7 mouse cellular contexts compared by ENCODE assay signal in the genomic region with DNA sequence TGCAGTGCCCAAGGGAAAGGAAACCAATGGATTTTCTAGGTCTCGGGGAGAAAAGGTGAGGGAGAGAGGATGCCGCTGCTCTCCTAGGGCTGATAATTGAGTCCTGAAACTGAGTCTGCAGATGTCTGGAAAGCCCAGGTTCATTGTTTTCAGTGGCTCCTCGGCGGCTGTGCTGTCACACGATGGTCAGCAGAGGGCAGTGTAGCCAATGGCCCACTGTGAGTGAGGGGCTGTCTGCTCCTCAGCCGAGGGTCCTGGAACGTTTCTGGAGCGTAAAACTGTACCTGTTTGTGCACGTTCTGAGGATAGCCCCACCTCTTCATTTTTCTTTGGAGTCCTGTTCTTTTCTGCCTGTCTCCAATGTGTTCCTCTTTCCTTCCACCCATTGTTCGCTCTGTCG. TPM values are rescaled to one million over a fixed set of nuclear protein-coding genes. Genes with fewer than 3 reads are reported as not detected.
DNase-seq lines count a peak whose midpoint lies in the region; ATAC-seq and TF ChIP-seq lines count a peak whose summit lies in the region.

No protein-coding gene starts in this region.

- H3K4me2 ChIP-seq in hindbrain, embryonic 13.5 days, result no peak overlapping the region
- no peak overlapping the region for H3K4me2 ChIP-seq in neural tube, embryonic 15.5 days

- peak; percentile 53 for DNase-seq in hindbrain, embryonic 10.5 days (ENCODE audit: low spot score)
- peak; percentile 53 for DNase-seq in neural tube, embryonic 10.5 days (ENCODE audit: extremely low spot score, low spot score)
- DNase-seq in spleen, postnatal 4 days (ENCODE audit: low spot score in 2 of 2), result no peak

- no peaks in the 10 kb centered on the region for H3K4me1 ChIP-seq in hindbrain, embryonic 10.5 days (replicated peaks)
- peaks cover 8% of the 10 kb centered on the region; the same call in 1 of the 2 replicates for H3K4me1 ChIP-seq in hindbrain, embryonic 13.5 days (replicated peaks)
- H3K4me1 ChIP-seq in neural tube, embryonic 15.5 days, result peaks cover 9% of the 10 kb centered on the region
- H3K4me1 ChIP-seq in cortical plate, adult 2 months (ENCODE audit: control insufficient read depth, insufficient read depth, low read length), result no peaks in the 10 kb centered on the region
- H3K4me1 ChIP-seq in small intestine, adult 2 months (ENCODE audit: control insufficient read depth, insufficient read depth, insufficient read length, low read length), result no peaks in the 10 kb centered on the region

- peak; percentile 53; the same call in 1 of the 2 replicates for TF ChIP-seq CTCF in cortical plate, adult 2 months (IDR thresholded peaks at IDR 0.05; ENCODE audit: extremely low read depth, insufficient read depth, low read length)
- peak; percentile 42; the same call in 1 of the 2 replicates for TF ChIP-seq CTCF in small intestine, adult 2 months (IDR thresholded peaks at IDR 0.05; ENCODE audit: extremely low read depth, insufficient read length, insufficient replicate concordance, low read depth, low read length)

- H3K27ac ChIP-seq in hindbrain, embryonic 10.5 days, result no peak overlapping the region
- no peak overlapping the region for H3K27ac ChIP-seq in hindbrain, embryonic 13.5 days
- no peak overlapping the region for H3K27ac ChIP-seq in neural tube, embryonic 15.5 days (replicated peaks)
- no peak overlapping the region for H3K27ac ChIP-seq in cortical plate, adult 2 months (ENCODE audit: insufficient read depth, low read length)
- no peak overlapping the region for H3K27ac ChIP-seq in small intestine, adult 2 months (ENCODE audit: insufficient read depth, low read depth, low read length)

- H3K9me3 ChIP-seq in hindbrain, embryonic 10.5 days, result no peaks in the 10 kb centered on the region
- no peaks in the 10 kb centered on the region for H3K9me3 ChIP-seq in hindbrain, embryonic 13.5 days
- no peaks in the 10 kb centered on the region for H3K9me3 ChIP-seq in neural tube, embryonic 15.5 days (replicated peaks)

- H3K4me3 ChIP-seq in hindbrain, embryonic 10.5 days, result no peak overlapping the region
- no peak overlapping the region for H3K4me3 ChIP-seq in hindbrain, embryonic 13.5 days
- no peak overlapping the region for H3K4me3 ChIP-seq in neural tube, embryonic 15.5 days (replicated peaks)
- no peak overlapping the region for H3K4me3 ChIP-seq in cortical plate, adult 2 months (ENCODE audit: insufficient read depth, low read length)
- H3K4me3 ChIP-seq in small intestine, adult 2 months (ENCODE audit: low read depth, low read length), result no peak overlapping the region

- no peak for TF ChIP-seq POLR2A in cortical plate, adult 2 months (IDR thresholded peaks at IDR 0.05; ENCODE audit: extremely low read depth, insufficient read depth, low read length)
- TF ChIP-seq POLR2A in small intestine, adult 2 months (IDR thresholded peaks at IDR 0.05; ENCODE audit: low read depth, low read length), result no peak

- no peak overlapping the region for H3K9ac ChIP-seq in hindbrain, embryonic 13.5 days
- H3K9ac ChIP-seq in neural tube, embryonic 15.5 days (replicated peaks), result no peak overlapping the region

- WGBS in hindbrain, embryonic 10.5 days, result 35% methylated on average over 11 of the region's 11 CpGs
- WGBS in hindbrain, embryonic 13.5 days, result 27% methylated on average over 11 of the region's 11 CpGs
- WGBS in neural tube, embryonic 15.5 days, result 31% methylated on average over 11 of the region's 11 CpGs
- WGBS in small intestine, adult 2 months, result 32% methylated on average over 11 of the region's 11 CpGs

- no peaks in the 10 kb centered on the region for H3K36me3 ChIP-seq in hindbrain, embryonic 10.5 days
- no peaks in the 10 kb centered on the region for H3K36me3 ChIP-seq in hindbrain, embryonic 13.5 days
- no peaks in the 10 kb centered on the region for H3K36me3 ChIP-seq in neural tube, embryonic 15.5 days
- H3K36me3 ChIP-seq in small intestine, adult 2 months (ENCODE audit: control insufficient read depth, insufficient read depth, low read length), result no peaks in the 10 kb centered on the region

- no peaks in the 10 kb centered on the region for H3K27me3 ChIP-seq in hindbrain, embryonic 10.5 days (ENCODE audit: insufficient read depth, poor library complexity, severe bottlenecking)
- H3K27me3 ChIP-seq in hindbrain, embryonic 13.5 days, result no peaks in the 10 kb centered on the region
- H3K27me3 ChIP-seq in neural tube, embryonic 15.5 days (replicated peaks), result no peaks in the 10 kb centered on the region
- H3K27me3 ChIP-seq in small intestine, adult 2 months (ENCODE audit: control insufficient read depth, insufficient read depth, low read length), result no peaks in the 10 kb centered on the region

- no peak for ATAC-seq in hindbrain, embryonic 13.5 days (ENCODE audit: low FRiP score)
- ATAC-seq in neural tube, embryonic 15.5 days (ENCODE audit: low FRiP score), result no peak

RNA-seq across cellular contexts. Expression of a gene that starts 13.7 kb away (rescaled TPM):
- 9.6 and 12.3 TPM in 2 replicates for polyA plus RNA-seq in hindbrain, embryonic 10.5 days (2016; fragmentation: Nextera tagmentation; extraction: Ambion mirVana)
- polyA plus RNA-seq in hindbrain, embryonic 13.5 days (2015; fragmentation: Nextera tagmentation; extraction: Ambion mirVana), result 10.9 and 12.0 TPM in 2 replicates
- polyA plus RNA-seq in neural tube, embryonic 15.5 days (2015; fragmentation: Nextera tagmentation; extraction: Ambion mirVana), result 8.9 and 9.6 TPM in 2 replicates
- 4.0 and 4.2 TPM in 2 replicates for polyA plus RNA-seq in cortical plate, adult 2 months (2012; rRNA removed)
- polyA plus RNA-seq in small intestine, adult 2 months (2012; rRNA removed), result 1.2 TPM in 2 replicates

RNA-seq across cellular contexts. Expression of a gene that starts 33.8 kb away (rescaled TPM):
- polyA plus RNA-seq in hindbrain, embryonic 10.5 days (2016; fragmentation: Nextera tagmentation; extraction: Ambion mirVana), result 7.2 and 28.1 TPM in 2 replicates
- polyA plus RNA-seq in hindbrain, embryonic 13.5 days (2015; fragmentation: Nextera tagmentation; extraction: Ambion mirVana), result 53.3 and 69.2 TPM in 2 replicates
- polyA plus RNA-seq in neural tube, embryonic 15.5 days (2015; fragmentation: Nextera tagmentation; extraction: Ambion mirVana), result 48.2 and 55.0 TPM in 2 replicates
- 14.4 and 15.3 TPM in 2 replicates for polyA plus RNA-seq in cortical plate, adult 2 months (2012; rRNA removed)
- 1.4 and 3.1 TPM in 2 replicates for polyA plus RNA-seq in small intestine, adult 2 months (2012; rRNA removed)

Comparison
In these comparisons a context has a peak if more than half of its experiments do, and no peak if none do; other contexts are left out.
1. DNase-seq: peak in hindbrain, embryonic 10.5 days (single experiment) and neural tube, embryonic 10.5 days (single experiment); none in spleen, postnatal 4 days (0 of 2).